Mouse (Mus musculus) cerebellum, adult 11 months (tissue): Measurements from ENCODE around the gene Sdhd.

Source experiments
- DNase-seq: peaks from one replicate; pipeline ENCODE4 v3.0.0; 2022

The Sdhd gene

DNA sequence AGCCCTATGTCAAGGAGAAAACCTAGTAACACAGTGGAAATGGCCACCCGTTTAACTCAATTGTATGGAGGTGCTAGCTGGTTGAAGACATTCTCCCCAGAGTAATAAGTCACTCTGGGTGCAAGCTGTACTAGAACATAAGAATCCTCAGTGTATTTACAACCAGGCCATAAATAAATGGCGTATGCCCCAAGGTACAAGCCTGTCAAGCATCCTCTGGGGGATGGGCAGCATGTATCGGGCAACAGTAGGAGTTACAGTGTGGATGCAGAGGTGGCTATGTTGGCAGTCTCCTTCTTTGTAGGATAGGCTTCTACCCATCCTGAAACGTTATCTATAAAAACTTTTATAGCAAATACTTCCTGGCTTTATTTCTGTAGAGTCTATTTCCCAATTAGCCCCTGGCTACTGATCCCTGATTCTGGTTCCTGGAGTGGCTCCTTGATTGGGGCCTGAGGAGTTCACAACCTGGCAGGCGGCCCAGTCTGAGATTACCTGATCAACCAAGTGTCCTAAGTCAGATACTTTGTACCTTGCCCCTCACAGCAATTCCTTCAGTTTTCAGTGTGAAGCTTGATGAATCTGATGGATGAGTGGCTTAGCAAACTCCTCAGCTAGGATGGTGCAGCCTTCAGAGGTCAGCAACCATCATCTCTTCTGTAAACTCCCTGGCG is 18.3 kb downstream of the Sdhd start:
- no peak for DNase-seq

DNA sequence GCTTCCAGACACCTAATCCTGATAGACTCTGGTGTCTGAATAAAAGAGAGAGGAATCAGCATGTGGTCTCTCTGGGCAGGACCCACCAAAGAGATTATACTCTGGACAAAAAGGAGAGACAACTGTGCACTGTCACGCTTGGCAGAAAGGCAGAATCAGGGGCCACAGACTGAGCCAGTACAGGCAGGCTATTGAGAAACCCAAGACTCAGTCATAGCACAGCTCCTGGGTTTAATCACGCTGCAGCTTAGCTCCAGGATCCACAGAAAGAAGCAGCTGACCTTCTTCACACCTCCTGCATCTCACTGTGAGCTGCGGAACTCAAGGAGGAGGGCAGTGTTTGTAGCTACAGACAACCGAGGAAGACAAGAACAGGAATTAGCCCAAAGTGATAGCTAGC is 23.2 kb downstream of the Sdhd start:
- DNase-seq = no peak

DNA sequence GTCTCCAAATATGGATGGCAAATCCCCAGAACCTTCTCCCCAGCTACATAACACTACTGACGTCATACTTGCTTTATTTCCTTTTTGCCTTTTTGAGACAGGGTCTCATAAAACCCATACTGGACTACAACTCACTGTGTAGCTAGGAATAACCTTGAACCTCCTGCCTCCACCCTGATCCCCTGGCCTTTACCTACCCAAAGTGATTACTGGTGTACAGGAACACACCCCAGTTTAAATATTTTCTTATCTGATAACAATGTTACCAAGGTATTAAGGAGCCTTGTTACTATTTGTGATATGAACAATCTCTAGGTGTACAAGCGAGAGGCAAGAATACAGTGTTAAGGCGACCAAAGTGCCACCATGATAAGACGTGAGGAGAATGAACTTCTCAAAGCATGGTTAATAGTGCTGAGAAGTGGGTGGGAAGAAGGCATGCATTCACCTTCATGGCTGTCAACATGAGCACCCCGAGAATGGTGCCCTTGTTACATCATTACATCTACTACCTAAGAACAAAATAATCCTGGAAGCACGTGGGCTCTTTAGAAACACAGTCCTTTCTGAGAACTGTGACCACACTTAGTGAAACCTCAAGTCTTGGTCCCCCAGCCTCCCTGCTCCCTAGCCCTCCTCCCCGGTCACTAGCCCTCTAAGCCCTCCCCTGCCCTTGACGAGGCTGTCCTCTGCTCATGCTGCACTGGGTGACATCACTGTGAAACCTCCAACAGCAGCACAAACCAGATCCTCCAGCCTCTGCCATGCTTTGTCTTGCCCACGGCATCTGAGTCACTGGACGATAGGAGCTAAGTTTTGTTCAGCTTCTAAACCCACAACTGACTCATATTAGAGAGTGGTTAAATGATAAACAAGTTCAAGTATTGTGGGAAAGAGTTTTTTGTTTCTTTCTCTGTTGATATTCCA is 33.8 kb downstream of the Sdhd start:
- no peak for DNase-seq

DNA sequence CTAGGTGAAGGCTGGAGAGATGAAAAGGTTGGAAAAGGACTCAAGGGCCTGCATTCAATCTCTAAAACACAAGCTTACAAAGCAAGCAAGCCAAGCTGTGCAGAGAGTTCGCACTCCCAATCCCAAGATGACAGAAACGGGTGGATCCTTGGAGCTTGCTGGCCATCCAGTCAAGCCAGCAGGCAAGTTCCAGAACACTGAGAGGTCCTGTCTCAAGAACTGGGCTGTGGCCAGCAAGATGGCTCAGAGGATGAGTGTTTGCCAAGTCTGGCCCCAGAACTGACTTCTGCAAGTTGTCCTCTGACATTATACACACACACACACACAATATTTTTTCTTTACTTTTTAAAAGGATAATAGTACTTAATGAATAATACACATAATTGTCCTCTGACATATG is 35.7 kb downstream of the Sdhd start:
- no peak for DNase-seq

DNA sequence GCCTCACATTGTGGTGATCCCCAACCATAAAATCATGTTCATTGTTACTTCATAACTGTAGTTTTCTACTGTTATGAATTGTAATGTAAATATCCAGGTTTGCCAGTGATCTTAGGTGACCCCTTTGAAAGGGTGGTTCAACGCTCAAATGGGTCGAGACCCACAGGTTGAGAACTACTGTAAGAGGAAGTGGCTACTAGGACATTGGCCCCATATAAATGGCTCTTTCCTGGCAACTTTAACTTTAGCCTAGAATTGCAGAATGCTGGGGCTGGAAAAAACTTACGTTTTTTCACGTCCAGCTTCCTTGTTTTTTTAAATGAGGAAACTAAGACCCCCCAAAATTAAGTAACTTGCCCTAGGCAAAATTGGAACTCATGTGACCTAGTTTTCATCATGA is 36.2 kb downstream of the Sdhd start:
- DNase-seq = no peak

DNA sequence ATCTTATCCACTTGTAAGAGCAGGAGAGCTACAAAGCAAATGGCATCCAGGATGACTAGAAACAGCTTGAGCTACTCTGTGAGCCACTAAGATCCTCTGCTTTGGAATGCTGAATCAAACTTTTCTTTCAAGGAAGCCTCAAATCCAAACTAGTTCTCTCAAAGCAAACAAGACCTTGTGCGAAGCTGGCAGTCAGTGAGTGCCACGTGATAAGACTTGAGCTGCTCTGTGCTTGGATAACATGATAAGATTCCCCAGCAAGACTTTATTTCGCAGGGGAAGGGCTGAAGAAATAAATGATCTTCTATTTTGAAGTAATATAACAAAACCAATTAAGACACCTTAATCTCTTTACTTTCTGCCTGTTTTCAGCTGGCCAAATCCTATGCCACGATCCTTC is 37.7 kb downstream of the Sdhd start:
- DNase-seq = no peak

DNA sequence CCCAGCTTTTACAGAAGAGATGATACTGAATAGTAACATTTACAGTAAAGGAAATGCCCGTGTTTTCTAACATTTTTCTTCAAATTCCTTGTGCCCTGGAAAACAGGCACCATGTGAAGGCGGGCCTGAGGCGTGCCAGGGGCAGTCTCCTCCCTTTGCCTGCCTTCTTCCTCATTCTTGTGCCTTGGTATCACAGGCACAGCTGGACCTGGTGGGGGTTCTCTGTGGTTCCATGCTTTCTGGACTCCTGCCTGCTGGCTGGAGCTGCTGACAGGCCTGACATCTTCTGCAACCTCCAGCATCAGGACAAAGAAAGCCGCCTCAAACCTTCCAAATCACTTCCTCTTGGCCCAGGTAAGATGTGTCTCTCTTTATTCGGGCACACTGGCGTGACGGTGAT is 38.4 kb downstream of the Sdhd start:
- DNase-seq = no peak

DNA sequence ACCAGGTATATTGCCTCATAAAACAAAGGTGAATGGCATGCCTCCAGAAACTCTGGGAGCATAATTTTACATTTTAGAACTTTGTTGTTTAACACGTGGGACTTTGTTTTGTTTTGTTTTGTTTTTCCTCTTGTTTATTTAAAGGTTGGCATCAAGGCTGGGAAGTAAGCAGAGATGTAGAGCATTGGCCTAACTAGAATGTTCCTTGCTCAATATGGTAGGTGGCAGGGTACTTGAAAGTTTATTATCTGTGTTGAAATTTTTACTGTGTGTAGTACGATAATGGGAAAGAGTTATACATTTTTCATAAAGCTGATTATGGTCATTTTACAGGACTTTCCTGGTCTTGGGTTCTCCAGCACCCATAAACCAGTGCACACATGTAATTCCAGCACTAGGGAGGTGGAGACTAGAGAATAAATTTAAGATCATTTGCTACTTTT is 41.7 kb downstream of the Sdhd start:
- DNase-seq = no peak

DNA sequence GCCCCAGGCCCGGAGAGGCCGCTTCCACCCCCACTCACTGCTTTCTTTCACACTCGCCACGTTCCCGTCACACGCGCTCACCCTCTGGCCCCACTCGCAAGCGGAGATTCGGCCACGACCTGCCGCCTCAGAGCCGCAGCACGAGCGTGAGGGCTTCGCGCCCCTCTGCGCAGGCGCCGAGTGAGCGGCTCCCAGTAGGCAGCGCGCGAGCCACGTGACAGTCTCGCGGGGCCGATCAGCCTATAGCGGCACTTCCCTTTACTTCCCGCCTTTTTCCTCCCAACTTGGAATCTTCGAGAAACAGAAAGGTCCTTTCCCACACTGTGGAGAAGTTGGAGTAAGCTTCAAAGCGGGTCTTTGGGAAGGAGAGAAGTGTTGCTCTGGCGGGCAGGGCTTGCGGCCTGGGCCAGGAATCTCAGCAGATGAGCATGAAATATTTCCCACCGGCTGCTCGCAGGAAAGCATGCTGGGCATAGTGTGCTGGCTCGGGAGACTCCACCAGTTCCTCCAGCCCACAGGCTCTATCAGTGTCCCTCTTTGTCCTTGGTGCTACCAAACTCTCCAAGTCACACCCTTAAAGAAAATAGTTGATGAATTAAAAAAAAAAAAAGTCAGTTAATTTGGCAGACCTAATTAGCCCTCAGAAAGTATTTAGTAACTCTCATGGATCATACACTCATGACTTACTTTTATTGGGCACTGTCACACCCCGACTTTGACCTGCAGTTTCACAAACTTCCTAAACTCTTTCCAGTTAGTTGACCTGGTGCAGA is 42.3 kb downstream of the Sdhd start, which contains the start of gene Tex12:
Tex12 (minus strand) TSS at position 181 of the 773 bp plus-strand sequence.
- DNase-seq = no peak

DNA sequence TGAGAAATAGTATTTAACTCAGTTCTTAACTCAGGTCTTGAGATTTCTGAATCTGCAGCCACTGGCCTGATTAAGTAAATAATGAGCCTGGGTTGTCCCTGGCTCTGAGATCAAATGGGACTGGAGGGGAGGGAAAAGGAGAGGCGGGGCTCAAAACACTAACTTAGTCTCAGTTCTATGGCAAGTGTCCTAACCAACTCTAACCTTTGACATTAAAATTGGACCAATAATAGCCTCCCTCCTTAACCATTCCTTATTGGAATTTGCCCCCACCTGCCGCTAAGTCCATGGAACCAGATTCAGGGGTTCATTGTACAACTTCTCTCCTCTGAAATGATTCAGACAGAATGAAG is 48.5 kb downstream of the Sdhd start, which contains the start of gene Bco2:
Bco2 (minus strand) TSS at position 88 of the 353 bp plus-strand sequence.
- DNase-seq = no peak

DNA sequence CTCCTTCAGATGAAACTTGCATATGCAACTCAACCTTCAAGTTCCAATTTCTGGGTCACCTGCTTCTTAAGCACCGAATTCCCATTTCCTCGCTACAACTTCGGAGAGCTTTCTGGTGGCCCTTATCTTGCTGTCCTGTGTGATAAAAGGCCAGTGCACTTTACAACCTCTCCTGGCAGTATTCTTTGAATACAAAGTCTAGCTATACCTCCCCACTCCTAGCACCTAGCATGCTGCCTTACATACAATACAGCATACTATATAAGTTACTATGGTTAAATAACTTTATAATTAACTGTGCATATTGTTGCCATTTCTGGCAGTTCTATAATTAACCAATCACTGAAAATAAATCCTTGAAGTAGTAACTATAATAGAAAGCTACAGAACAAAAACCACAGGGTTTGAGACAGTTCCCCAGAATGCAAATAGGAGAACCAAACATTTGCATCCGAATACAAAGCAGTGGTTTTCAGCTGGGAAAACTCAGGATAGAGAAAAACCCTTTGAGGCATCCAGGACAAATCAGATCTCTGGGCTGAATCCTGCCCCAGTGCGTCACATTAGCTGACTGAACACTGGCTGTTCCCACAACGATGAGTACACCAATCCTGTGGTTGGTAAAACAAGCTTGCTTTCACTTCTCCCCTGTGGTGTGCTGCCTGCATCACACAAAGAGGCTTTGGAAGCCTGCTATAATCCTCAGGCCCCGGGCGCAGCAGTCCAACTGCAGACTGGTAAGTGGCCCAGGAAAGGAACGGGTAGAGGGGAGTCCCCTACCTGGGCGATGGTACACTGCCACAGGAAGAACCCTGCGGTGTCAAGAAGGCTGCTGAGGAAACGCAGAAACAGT is 49.1 kb downstream of the Sdhd start, which contains the start of gene Il18:
Il18 (plus strand) TSS at position 587 of the 853 bp plus-strand sequence.
- DNase-seq = peak; percentile 8

DNA sequence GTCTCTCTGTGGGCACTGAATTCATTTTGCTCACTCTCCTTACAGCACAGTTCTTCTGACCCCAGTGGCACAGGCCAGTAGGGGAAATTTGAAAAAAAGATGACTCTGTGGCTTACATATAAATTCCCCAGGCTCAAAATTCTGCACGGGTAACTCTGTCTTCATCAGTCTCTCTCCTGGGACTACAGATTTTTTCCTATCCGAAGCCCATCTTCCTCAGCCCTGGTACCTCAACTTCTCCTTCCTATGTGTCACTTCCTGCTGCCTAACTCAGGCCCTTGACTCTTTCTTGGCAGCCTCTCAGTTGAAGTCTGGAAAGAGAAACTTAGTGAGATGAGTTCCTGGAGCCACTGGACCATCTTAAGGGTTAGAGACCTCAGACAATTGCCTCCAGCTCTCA is 50.1 kb downstream of the Sdhd start:
- no peak for DNase-seq

DNA sequence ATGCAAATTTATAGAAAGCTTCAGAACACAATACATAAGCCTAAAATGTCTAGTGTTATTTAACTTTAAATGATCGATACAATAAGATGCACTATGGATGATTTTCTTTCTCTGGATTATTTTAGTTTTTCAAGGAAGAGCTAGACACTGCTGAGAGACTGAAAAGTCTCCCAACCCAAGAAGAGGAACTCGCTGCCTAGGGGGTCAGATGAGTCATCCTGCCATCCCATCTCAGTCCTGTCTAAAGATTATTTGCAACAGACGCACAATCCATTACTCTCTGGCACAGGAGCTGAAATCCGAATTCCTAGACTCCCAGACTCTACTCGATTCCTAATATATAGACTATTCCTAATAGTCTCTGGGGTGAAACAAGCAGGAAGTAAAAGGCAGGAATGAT is 51.4 kb downstream of the Sdhd start:
- DNase-seq = no peak

DNA sequence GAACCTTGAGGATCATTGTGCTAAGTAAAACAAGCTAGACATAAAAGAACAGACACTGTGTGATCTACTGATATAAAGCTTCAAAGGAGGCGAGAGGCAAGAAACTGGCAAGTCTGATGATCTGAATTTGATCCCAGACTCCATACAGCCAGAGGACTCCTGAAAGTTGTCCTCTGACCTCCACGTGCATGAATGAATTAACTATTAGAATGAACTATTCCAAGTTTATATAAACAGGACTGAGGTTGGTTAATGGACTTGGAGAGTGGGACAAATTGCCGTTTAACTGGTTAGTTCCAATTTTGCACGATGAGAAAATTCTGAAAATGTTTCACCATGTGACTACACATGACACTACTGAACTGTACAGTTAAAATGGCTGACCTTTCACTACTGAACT is 54.7 kb downstream of the Sdhd start:
- DNase-seq = no peak

DNA sequence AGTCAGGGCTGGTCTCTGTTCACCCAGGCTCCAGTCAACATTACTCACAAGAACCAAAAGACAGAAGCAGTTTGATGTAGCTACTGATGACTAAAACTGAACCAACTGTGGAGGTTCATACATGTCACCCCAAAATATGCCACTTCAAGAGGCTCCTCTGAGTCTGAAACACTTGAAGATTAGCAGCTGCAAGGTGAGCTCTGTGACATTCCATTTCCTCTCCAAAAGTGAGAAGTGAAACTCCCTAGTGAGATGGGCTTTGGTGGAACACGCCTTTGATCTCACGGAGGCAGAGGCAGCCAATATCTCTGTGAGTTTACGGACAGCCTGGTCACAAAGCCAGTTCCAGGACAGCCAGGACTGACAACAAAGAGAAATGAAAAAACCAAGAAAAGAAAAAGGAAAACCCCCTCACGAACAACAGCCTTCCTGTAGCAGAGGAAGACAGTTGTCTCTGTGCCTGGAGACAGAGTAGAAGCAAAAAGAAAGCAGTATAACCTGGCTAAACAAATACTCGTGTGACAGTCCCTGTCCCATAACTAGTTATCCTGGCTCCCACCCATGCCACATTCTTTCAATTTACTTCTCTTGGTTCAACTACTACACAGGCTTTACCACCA is 55.6 kb downstream of the Sdhd start:
- no peak for DNase-seq
